Mouse (Mus musculus): ENCODE results near the gene Vmn1r223.
"Not testable (repeated sequence)": the region's sequence is repeated elsewhere in the genome, so short reads cannot be mapped to it uniquely, and the experiment has no call there.

The Vmn1r223 gene

DNA sequence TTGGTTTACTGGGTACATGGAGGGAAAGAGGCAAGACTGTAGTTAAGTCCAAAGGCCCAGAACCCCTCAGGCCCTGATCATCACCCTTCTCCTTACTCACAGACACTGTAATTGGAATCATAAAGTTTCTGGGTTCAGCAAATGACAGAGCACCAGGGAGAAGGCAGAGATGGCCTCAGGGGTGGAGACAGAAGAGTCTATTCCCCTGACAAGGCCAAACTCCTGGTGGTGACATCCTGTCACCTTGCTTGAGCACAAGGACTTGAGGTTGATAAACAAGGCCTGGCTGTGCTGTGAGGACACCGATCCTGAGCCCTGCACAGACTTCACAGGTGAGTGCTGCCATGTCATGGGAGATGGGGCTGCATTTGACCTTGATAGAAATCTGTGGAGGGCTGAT, at the start of gene Vmn1r223:
TSS of gene Vmn1r223 (plus strand) at position 301 of the 400 bp plus-strand sequence.
- not testable (repeated sequence) for DNase-seq

DNA sequence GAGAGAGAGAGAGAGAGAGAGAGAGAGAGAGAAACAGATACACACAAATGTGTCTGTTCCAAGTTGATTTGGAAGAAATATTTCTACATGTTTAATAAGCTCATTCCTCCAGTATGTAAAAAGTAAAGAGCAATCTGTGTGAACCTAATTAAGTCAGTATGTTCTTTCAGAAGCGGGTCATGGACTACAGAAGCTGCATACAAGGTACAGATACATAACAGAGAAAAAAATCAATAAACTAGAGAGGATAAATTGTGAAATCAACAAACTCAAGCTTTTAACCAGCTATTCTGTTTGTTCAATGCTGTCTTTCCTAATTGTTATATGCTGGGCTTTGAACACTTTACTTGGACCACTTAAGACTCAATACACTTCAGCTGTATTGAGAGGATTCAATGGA, 43.0 kb upstream of the Vmn1r223 start:
- not testable (repeated sequence) for DNase-seq

- not testable (repeated sequence) for DNase-seq
Measured at GRCm38 (mm10) chr13:23213827-23214226, 33.1 kb upstream of the Vmn1r223 start, which contains the start of gene Vmn1r221. TSS of gene Vmn1r221 (plus strand) at chr13:23214127.

DNA sequence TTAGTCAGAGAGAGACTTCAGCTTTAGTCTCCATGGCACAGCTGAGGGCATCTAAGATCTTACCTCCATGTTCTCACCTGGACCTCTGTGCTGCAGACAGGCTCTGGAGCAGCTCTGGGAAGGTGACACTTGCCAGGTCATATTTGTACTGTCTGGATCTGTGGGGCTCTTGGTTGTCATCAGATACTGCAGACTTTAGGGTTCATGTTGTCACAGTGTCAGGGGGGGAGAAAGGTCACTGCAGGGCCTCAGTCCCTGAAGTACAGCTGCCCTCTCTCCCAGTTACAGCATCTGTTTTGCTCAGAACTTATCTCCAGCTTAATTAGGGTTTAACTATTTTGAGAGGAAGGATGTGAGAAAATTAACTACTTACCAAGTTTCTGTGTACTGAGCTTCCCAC, 11.1 kb upstream of the Vmn1r223 start, which contains the start of gene Vmn1r222:
TSS of gene Vmn1r222 (minus strand) at position 101 of the 400 bp plus-strand sequence.
- not testable (repeated sequence) for DNase-seq

DNA sequence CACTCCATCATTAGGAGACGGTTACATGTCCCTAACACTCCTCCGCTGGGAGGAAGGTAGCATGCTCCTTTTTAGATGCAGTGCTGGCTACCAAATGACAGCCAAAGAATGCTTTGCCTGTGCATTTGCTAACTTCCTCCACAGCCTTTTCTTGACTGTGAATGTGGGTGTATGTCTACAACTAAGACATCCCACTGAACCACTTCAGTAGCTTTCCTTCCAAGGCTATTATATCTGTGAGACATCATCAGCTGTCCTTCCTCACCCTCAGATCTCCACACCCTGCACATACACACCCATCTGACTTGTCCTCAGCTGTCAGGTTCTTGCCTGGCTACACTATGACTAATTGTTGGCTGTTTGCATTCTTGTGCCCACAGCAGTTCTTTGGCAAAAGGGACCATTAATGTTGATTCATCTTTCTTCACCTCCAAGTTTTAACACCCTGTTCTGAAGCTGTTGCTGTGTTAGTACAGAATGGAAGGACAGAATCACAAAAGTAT, 11.7 kb downstream of the Vmn1r223 start:
- DNase-seq, result no peak

DNA sequence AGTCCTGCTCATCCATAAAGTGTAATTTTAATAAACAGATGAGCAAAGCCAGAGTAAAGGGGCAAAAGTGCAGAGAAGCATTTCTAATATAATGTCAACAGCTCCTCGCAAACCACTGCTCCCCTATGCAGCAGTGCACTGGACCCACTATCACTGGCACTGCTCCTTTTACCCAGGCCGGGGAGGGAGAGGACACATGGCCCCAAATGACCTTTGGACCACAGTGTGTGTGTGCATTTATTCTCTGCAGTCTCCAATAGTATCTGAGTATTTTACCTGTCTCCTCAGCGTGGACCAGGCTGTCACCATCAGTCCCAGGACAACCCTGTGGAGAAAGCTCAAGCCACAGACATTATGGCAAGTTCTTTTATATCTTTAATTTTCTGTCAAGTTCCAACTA, 21.7 kb downstream of the Vmn1r223 start:
- DNase-seq, result not testable (repeated sequence)

- not testable (repeated sequence) for DNase-seq
Measured at GRCm38 (mm10) chr13:23269127-23269526, 22.2 kb downstream of the Vmn1r223 start.

DNA sequence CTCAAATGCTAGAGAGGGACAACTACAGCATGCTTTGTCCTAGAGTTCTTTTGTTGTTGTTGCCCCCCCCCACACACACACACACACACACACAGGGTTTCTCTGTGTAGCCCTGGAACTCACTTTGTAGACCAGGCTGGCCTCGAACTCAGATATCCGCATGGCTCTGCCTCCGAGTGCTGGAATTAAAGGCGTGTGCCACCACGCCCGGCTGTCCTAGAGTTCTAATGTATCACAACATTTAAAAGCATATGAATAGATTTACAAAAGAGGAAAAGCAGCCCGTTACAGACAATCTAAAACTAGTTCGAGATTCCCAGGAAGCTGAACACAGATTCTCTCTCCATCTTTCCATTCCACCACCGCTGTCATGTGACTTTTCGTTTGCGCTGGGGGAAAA, 22.7 kb downstream of the Vmn1r223 start:
- DNase-seq, result no peak

- no peak for DNase-seq
Measured at GRCm38 (mm10) chr13:23270321-23271101, 23.6 kb downstream of the Vmn1r223 start.

- no peak for DNase-seq
Measured at GRCm38 (mm10) chr13:23279576-23279975, 32.6 kb downstream of the Vmn1r223 start.

- no peak for DNase-seq
Measured at GRCm38 (mm10) chr13:23279992-23280391, 33.1 kb downstream of the Vmn1r223 start.

GRCm38 (mm10) chr13:23285191-23285920, 38.4 kb downstream of the Vmn1r223 start:
- no peak for DNase-seq

DNA sequence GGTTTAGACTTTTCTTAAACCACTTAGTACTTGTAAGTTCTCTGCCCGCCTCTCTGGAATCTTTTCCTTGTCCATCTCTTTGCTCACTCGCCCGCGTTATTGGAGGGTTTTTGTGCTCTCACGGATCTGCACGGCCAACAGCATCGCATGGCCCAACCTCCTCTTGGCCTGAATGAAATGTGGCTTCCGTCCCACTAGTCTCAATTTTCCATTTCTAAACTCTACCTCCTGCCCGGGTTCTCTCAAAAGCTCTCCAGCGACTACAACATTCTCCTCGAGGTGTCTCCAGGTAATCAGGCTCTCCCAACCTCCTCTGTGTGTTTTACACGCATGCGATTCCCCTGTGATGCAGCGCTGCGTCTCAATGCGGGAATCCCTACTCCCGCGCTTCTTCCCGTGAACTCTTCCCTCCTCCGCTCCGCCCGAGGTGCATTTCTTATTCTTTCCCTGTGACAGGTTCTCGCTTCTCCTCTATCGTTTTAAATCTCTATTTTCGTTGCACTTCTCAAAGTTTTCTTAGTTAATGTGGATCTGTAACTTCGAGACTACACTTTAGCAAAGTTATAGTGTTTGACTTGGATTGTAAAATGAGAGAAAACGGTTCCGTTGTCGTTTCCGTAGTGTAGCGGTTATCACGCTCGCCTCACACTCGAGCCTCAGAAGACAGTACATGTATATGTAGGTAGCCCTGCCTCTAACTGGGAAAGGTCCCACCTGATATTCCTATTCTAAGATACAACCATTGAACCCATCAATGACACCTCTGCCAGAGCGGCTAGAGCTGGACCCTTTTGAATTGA, 39.2 kb downstream of the Vmn1r223 start:
- no peak for DNase-seq

DNA sequence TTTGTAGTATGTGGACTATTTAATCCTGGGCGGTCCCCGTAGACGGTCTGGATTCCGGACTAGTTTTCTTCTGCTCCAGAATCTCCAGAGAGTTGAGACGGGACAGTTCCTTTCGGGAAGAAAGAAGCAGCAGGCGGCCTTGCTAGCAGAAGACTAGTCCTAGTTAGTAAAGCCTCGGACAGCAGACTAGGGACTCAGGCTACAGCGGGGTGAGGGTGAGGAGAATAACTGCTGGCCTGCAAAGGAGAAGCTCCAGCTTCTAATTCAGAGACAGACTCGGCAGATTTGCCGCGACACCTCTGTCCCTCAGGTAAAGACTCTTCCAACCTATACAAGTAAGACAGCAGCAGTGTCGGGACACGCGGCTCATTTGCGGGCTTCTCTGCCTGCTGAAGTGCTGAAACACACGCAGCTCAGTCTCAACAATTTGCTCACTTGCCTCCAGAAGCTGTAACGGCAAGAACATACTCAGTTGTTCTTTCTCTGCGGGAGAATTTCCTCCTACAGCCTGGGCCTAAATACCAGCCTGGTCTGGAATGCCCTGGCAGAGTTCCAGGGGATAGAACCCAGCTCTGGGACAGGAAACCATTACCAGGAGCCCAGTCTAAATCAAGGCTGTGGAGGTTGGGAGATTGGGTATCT, 39.9 kb downstream of the Vmn1r223 start:
- DNase-seq, result peak; percentile 33 to 46

DNA sequence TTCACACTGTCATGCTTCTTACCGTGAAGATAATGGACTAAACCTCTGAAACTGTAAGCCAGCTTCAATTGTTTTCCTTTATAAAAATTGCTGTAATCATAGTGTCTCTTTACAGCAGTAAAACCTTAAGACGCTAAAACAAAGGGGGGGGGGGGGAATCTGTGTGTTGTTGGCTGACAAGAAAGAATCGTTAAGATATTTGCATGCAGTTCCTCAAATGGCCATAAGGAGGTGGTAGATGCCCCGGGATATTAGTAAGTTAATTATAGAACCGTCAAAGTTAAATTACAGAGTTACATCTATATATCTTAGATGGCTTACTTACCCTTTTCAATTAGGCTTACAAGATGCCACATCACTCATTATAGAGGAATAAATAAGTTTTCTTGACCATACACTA, 50.8 kb downstream of the Vmn1r223 start:
- no peak for DNase-seq

- DNase-seq, result no peak
Measured at GRCm38 (mm10) chr13:23298445-23299232, 51.7 kb downstream of the Vmn1r223 start.

DNA sequence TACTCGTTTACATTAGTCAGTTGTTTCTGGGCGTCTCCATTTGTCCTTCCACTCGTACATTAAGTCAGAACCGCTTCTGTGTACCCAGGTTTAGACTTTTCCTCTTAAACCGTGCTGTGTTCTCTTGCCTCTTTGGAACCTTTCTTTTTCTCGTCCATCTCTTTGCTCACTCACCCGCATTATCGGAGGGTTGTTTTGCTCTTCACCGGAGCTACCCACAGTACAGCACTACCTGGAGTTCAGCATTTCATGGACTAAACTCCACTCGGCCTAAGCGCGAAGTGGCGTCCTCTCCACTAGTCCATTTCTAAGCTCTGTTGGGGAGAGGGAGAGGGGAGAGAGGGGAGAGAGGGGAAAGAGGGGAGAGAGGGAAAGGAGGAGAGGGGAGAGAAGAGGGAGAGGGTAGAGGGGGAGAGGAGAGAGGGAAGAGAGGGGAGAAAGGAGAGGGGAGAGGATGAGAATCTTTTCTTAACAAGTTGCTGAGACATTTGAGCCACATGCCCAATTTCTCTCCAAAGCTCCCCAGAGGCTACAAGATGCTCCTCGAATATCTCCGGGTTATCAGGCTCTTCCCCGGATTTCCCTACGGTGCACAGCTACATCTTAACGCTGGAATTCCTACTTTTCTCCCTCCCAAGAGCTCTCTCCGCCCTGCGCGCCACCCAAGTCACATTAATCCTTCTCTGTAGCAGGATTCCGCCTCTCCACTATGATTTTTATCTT, 52.5 kb downstream of the Vmn1r223 start:
- no peak for DNase-seq

DNA sequence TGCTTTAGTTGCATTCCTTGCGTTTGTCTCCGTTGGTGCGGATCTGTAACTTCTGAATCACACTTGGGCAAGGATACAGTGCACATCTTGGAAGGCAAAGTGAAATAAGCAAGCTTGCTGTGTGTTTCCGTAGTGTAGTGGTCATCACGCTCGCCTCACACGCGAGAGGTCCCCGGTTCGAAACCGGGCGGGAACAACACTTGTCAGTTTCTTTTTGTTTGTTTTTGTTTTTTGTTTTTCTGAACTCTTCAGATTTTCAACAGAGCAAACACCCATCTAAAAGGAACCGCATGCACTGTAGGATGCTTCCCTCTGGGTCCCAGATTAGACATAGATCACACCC, 53.0 kb downstream of the Vmn1r223 start:
- peak in 1 of 2 experiments; percentile 20 for DNase-seq
